Comparison of ENCODE assay signal across 6 mouse cellular contexts in the genomic region with DNA sequence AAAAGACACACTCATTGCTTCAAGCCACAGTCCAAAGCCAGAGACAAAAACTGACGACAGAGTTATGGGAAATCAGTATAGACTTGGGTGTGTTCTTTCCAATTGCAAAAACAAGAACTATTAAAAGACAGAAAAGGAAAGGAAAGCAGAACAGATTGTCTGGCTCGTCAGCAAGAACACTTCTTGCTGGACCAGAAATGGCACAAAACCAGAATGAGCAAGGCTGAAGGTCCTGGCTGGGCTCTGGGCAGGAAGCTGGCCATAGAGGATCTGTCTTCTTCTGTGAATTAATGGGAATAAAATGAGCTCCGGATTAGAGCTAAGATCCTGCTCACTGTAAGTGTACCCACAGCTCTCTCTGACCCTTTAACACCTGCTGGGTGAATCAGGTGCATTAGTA.
"Had no signal": no experiment of that assay in that cellular context is flagged by ENCODE, and none has a peak within 500 bp of the region (broad histone marks: within the 10 kb centered on the region; RNA-seq: fewer than 3 reads in every experiment).

No protein-coding gene starts in this region.

- DNase-seq: kidney, postnatal 10 days; kidney, postnatal 4 days; lung, adult 2 months; thymus, adult 2 months; thymus, postnatal 25 days had no signal

- ATAC-seq: midbrain, embryonic 15.5 days had no signal
